Mouse (Mus musculus) heart, postnatal 0 days (tissue): ENCODE data around the gene Rgs7bp.

Experiments used
- CTCF ChIP-seq: IDR thresholded peaks from 2 replicates; pipeline ENCODE4 v1.5.1; 2016; ENCODE audit warnings: antibody characterized with exemption, control low read depth, low read depth
- EP300 ChIP-seq: IDR thresholded peaks from 2 replicates; pipeline ENCODE4 v1.6.1; 2016; ENCODE audit warnings: antibody characterized with exemption, low read depth

DNA sequence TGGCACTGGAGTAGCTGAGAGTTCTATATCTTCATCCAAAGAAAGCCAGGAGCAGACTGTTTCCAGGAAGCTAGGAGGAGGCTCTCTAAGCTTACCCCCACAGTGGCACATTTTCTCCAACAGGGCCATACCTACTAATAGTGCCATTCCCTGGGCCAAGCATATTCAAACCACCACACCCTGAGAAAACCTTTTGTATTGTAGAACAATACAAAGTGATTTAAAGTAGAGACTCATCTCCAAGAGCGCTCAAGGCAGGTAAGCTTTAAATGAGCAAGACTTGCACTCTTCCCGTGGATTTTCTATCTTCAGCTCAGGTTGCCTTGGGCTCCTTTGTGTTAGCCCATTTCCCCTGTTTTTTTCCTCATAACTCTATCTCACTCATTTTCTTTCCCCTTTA is 118.1 kb downstream of the Rgs7bp start:
- TF ChIP-seq CTCF (no peak), EP300 (no peak)
